Mouse (Mus musculus) MEL (cell line): ENCODE results near the gene Asic3.

Source experiments
- JUND ChIP-seq: IDR thresholded peaks from 2 replicates; pipeline ENCODE4 v1.6.1; 2011; ENCODE audit warnings: low read depth, mild to moderate bottlenecking, improper control_type of control experiment, low read length
- MAX ChIP-seq: IDR thresholded peaks from 2 replicates; pipeline ENCODE4 v1.6.1; 2011; ENCODE audit warnings: low read length, improper control_type of control experiment
- POLR2AphosphoS2 ChIP-seq: IDR thresholded peaks from 2 replicates; pipeline ENCODE4 v1.6.1; 2011; ENCODE audit warnings: low read length, improper control_type of control experiment

GRCm38 (mm10) chr5:24466762-24467161, 53.6 kb downstream of the Asic3 start:
- TF ChIP-seq MAX = no peak
- no peak for TF ChIP-seq JUND
- TF ChIP-seq POLR2AphosphoS2 = no peak
